Mouse (Mus musculus): Measurements from ENCODE around the gene Ptpn14.
"Not testable (repeated sequence)": the region's sequence is repeated elsewhere in the genome, so short reads cannot be mapped to it uniquely, and the experiment has no call there.

Ptpn14 gene

DNA sequence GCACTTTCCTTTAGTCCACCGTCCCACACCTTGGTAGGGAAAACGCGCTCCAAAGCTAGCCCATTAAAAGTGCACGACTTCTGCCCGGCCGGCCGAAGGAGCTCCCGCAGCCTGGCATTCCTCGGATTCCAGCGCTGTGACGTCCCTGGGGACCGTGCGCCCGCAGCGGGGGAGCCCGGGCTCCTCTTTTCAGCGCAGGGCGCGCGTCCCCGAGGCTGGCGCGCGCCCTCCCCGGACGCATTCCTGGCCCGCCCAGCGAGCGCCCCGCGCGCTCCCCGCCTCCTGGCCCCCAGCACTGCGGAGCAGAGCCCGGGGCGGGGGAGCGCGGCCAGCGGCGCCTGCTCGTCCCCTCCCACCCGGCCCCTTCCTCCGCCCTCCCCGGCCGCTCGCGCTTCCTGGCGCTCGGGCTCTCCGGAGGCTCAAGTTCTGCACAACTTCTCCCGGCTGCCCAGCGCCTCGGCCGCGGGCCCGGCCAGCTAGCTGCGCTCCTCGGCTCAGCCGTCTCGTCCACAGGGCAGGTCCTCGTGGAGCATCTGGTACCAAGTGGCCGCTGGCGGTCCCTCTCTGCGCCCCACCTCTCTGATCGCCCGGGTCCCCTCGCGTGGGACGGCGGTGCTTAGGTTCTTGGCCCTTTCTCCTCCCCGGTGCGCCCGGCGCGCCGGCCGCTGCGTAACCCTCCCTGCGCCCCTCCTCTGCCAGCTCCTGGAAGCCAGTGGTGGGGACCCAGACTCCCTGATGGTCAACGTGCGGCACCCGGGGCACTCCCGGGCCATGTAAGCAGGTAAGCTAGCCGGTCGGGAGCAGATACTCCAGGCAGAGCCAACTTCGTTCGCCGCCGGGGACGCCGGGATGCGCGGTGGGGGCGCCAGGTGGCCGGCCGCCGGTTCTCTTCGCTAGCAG is at the start of gene Ptpn14:
Ptpn14 (plus strand) TSS at position 385 of the 900 bp plus-strand sequence.
- DNase-seq (ENCODE audit: low spot score) = no peak

DNA sequence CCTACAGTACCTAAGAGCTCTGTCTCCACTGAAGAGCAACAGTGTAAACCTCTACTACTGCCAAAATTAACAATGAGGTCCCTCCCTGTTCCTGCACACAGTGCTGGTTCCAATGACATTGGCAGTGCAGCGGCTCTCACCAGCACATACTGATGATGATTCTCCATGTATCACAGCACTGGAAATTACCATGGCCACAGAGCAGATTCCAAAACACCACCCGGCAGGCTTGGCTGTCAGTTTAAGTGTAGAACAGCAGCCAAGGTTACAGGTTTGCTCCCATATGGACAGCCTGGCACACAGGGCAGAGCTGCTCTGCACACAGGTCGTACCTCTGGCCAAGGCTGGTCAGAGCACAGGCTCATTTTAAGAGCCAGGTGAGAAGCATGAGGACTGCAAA is 48.5 kb upstream of the Ptpn14 start:
- DNase-seq (ENCODE audit: low spot score) = no peak

DNA sequence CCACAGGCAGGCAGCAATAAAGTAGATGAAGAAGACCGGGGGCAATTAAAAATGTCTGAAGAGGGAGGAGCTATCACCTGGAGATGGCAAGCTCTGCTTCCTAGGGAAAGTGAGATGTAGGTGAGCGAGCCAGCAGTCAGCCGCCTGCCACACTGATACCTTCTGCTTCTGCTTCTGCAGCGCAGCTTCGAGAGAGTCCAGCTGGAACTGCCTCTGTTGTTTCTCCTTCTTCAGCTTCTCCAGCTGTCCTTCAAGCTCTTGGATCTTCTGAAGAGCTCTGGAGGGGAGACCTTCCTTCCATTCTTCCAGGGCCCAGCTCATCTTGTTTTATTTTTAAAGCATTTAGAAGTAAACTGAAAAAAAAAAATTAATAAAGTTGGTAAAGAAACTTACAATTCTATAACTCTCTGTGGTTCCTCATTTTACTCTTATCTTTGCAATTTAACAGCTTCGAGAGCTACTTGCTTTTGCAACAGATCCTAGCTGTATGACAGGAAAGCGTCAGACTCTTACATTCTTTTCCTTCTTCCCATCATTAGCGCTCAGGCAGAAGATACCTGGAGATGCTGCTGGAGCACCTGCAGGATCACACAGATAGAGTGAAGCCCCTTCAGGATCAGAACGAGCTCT is 43.2 kb upstream of the Ptpn14 start:
- DNase-seq (ENCODE audit: low spot score) = no peak

DNA sequence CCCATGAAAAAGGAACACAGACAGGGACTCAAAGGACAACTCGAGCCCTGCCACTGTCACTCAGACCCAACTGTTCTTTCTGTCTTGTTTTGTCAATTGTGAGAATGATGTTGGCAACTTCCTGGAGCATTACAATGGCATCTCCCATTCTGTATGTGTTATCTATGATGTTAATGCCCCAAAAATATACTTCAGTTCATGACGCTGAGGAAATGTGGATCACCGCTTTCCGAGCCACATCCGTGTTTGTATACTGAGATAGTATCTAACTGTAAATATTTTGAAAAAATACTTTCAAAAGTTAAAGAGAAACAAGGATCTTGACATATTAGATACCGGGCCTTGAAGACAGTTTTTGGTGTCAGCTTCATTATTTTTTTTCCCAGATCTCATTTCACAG is 42.0 kb upstream of the Ptpn14 start:
- no peak for DNase-seq (ENCODE audit: low spot score)

DNA sequence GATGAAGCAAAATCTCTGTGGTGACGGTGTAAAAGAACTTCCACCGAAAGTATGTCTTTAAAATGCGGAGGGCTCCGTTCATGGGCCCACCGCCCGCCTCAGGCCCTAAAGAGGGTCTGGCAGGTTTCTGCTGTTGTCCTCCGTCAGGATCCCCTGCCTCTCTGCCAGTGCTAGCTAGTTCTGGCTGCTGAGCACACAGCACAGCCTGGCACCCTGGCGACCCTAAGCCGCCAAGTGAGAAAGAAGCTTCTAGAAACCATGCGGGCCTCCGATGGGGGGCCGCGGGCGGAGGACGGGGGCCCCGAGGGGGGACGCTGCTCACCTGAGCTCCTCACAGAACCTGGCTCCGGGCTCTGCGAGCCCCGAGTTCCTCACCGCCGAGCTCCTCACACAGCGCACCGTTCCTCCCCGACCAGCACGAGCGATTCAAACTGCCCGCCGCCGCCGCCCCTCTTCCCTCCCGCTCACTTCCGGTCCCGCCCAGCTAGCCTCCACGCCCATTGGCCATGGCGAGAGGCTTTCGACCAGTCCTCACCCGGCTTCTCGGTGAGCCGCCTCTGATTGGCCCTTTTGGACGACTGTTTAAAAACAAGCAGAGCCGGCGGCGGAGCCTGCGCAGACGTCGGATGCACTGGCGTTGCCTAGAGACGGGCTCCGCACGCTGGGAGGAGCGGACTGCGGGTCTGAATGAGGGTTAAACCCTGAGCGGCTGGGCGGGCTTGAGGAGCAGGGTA is 40.2 kb upstream of the Ptpn14 start, which contains the start of gene Cenpf:
Cenpf (minus strand) TSS at position 433 of the 734 bp plus-strand sequence.
- peak; percentile 97 for DNase-seq (ENCODE audit: low spot score)

DNA sequence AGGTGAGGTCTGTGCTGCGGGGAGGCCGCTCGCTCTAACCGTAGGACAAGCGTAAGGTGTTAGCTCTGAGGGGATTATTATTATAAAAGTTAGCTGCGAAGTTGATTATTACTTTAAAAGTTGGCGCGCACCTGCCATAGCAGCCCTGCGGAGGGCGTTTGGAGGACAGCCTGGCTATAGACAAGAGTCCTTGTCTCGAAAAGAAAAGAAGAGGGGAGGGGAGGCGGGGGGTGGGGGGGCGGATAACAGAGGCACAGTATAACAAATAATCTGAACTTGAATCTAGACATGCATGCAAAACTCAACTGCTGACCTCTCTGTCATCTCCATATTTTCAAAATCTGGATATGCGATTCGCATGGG is 39.7 kb upstream of the Ptpn14 start:
- no peak for DNase-seq (ENCODE audit: low spot score)

DNA sequence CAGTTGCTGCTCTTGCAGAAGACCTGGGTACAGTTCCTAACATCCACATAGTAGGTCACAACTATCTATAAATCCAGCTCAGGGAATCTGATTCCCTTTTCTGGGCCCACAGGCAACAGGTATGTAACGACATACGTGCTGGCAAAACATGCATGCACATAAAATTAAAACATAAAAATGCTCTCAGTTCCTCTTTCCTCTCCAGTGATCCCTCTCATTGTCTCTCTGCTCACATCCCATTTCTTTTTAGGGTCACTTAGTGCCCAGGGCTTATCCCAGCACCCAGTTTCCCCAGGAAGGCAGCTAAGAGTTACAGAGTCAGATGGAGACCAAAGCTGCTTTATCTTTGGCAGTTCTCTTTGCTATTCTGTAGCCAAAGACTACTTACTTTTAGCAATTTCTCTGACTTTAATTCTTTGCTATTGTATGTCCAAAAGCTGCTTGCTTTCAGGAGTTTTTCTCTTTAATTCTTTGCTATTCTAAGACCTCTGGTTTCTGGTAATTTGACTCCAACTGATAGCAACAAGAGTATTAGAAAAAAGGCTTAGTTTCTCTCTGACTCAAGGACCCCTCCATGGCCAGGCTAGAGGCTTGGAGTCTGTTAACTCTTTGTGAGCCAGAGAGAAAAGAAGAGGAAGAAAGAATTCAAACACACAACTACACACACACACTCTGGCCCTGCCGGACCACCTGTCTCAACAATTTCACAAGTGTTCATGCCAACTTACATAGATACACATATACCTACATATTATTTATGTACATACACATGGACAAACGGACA is 38.8 kb upstream of the Ptpn14 start:
- DNase-seq (ENCODE audit: low spot score) = no peak

DNA sequence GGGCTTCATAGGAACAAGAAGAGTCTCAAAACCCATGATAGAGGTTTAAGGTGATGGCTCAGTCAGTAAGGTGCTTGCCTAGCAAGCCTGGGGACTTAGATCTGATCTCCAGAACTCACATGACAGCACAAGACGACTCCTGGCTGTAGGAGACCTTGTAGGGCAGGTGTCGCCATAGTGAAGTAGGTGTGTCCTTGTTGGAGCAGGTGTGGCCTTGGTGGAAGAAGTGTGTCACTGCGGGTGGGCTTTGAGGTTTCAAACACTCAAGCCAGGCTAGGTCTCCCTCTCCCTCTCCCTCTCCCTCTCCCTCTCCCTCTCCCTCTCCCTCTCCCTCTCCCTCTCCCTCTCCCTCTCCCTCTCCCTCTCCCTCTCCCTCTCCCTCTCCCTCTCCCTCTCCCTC is 35.6 kb upstream of the Ptpn14 start:
- DNase-seq (ENCODE audit: low spot score) = not testable (repeated sequence)

DNA sequence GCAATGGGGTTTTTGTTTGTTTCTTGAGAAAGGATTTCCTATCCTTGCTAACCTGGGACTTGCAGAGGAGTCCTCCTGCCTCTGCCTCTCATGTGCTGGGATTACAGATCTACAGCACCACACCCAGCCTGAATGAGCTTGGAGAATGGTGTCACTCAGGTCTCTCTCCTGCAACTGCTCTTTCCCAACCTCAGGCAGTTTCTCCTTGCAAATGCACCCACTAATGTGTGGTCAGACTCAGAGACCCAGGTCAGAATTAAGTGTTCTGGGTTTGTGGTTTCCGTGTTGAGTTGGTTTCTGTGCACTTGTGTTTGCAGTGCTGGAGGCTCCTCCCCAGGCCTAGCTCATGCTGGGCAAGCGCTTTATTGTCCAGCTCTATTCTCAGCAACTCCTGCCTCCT is 33.7 kb upstream of the Ptpn14 start:
- DNase-seq (ENCODE audit: low spot score) = no peak

DNA sequence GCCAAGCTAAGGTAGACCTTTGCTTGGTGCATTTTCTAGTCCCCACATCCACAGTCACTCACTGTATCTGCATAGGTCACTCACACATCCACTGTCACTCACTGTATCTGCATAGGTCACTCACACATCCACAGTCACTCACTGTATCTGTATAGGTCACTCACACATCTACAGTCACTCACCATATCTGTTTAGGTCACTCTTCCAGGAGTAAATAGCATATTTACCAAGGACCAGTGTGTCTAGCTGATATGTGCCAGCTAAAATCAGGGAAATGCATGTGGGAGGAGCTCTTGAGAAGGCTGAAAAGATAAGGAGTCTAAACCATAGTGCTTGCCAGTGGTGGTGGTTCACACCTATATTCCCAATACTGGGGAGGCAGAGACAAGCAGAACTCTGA is 32.7 kb upstream of the Ptpn14 start:
- no peak for DNase-seq (ENCODE audit: low spot score)

DNA sequence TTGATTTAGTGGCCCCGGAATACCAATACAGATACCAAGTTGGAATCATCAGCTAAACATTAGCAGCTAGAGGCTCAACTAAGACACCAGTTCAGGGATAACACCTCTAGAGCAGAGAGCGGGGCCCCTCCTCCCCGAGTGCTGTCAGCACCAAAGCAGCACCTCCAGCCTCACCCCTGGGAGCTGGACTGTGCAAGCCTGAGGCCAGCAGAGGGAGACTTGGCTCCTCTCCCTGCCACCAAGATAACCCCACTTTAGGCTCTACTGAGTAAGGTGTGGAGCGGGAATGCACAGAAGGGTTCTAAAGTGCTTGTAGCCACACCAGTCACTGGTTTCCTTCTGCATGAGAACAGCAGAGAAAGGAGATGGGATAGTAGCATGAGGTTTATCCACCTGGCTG is 29.7 kb upstream of the Ptpn14 start:
- no peak for DNase-seq (ENCODE audit: low spot score)

DNA sequence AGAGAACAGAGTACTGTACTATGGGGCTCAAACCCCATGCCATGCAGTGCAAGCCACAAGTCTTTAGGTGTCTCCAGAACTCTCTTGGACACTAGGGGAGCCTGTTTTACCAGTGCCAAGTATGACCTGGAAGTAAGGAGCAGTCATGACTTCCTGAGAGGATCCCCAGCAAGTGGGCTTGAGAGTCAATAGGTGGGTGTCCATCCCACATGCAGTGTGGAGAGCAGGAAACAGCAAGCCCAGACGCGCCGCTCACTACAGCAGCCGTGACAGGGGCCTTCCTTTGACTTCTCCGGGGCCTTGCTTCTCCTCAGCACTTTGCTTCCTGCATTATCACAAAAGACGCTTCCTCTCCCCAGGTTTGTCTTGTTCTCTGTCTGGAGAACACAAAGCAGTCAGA is 27.9 kb upstream of the Ptpn14 start:
- no peak for DNase-seq (ENCODE audit: low spot score)

DNA sequence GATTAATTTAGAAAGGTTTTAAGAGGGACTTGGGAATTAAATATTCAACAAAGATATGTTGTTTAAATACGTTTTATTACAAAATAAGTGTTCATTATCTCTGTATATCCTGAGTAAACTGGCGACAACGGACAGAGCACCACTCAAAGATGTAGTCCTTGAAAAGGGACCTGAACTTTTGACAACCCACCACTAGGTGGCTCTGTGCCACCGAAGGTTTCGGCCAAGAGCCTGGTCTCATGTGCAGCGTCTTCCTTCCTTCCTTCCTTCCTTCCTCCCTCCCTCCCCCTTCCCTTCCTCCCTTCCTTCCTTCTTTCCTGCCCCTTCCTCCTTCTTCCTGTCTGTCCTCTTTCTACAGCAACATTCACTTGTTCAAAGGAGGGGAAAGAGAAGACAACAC is 27.1 kb upstream of the Ptpn14 start:
- peak; percentile 42 for DNase-seq (ENCODE audit: low spot score)

DNA sequence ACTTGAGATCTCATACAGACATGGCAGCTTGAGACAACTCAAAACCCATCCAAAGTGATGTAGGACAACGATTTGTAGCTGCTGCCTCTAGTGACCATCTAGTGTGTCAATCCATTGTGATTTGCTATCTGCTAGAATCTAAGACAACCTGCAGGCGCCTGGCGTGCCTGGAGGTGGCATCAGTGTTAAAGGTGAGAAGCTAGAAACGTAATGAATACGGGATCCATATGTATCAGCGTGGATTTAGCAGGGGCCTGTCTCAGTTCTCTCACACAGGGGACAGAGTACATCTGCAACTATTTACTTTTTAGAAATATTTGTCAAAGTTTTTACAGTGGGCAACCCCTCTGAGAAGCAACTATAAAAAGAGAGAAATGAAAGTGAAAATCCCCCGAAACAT is 24.9 kb upstream of the Ptpn14 start:
- no peak for DNase-seq (ENCODE audit: low spot score)

DNA sequence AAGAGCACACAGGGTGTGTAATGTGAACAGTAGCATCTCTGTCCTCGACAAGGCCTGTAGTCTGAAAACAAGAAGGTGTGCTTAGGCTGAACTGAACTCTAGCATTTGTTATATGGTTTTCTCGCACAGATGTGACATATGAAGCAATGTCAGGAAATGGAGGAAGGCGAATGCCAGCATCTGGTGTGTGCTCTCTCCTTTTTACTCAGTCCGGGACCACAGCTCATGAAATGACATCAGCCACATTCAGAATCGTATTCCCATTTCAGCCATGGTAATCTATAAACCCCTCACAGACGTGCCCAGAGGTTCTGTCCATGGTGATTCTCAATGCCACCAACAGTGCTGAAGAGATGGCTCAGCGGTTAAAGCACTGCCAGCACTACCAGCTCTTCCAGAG is 24.5 kb upstream of the Ptpn14 start:
- no peak for DNase-seq (ENCODE audit: low spot score)

DNA sequence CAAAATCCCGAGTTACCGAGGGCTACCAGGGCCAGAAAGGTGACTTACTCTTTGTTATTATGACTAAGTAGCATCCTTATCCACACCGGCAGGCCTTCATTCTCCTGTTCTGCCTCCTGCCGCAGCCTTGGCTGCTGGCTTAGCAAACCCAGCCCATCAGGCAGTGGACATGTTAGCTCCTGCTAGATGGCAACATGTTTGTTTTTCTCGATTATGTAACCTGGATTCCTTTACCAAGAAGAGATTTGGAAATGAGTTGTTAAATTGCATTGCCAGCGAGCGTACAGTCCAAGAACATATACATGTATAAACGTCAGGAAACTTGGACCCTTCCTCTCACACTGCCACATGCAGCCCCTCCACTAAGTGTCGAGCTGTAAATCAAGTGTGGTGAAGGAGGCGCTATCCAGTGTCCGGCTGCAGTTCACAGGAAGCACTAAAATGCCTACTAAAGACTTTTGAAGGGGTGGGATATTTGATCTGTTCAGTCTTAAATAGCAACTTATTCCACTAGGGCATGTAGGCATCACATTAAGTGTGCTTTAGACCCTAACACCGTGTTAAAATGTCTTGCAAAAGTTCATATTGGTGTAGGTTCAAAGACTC is 21.9 kb upstream of the Ptpn14 start:
- no peak for DNase-seq (ENCODE audit: low spot score)

DNA sequence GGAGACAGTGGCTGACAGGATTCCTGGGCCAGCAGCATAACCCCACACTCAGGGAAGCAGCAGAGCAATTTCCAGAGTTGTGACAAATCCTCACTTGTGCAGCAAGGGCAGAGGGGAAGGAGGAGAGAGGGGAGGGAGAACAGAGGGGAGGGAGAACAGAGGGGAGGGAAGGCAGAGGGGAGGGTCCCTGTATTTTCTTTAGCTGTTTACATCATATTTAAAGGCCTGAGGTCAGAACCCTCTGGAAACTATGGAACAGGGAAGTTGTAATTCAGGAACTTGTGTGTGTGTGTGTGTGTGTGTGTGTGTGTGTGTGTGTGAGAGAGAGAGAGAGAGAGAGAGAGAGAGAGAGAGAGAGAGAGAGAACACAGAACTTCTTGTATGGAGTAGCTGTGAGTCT is 21.1 kb upstream of the Ptpn14 start:
- no peak for DNase-seq (ENCODE audit: low spot score)

DNA sequence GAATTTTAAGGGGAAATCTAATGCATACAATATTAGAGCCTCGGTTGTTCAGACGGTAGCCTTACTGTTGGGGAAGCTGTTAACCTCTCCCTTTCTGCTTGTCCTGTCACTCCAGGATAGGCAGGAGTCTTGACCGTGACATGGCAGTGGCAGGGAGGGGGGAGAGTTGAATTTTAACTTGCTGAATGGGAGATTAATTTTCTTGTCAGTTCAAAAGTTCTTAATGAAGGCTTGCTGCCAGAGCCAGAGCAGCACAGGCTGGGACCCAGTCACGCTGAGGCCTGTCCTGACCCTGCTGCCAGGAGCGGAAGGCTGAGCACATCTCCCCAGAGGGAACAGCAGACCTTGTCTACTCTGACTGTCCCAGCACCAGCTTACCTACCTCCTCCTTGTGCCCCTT is 20.6 kb upstream of the Ptpn14 start:
- DNase-seq (ENCODE audit: low spot score) = no peak

DNA sequence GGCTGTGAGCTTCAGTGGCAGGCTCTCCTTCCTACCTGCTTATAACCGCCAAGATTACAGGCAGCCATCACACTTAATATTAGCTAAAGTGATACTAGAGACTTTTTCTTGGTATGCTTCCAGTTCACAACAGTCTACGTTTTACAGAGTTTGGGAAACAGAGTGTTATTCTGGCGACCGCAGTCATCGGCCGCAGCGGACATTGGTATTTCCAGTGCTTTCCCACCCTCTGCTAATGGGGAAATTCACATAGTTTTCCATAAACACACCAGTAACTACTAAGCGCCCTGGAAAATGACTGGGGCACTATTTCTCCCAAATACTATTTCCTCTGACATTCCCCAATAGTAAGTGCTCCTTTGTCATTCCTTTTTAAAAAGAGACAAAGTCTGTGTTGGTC is 19.1 kb upstream of the Ptpn14 start:
- no peak for DNase-seq (ENCODE audit: low spot score)

DNA sequence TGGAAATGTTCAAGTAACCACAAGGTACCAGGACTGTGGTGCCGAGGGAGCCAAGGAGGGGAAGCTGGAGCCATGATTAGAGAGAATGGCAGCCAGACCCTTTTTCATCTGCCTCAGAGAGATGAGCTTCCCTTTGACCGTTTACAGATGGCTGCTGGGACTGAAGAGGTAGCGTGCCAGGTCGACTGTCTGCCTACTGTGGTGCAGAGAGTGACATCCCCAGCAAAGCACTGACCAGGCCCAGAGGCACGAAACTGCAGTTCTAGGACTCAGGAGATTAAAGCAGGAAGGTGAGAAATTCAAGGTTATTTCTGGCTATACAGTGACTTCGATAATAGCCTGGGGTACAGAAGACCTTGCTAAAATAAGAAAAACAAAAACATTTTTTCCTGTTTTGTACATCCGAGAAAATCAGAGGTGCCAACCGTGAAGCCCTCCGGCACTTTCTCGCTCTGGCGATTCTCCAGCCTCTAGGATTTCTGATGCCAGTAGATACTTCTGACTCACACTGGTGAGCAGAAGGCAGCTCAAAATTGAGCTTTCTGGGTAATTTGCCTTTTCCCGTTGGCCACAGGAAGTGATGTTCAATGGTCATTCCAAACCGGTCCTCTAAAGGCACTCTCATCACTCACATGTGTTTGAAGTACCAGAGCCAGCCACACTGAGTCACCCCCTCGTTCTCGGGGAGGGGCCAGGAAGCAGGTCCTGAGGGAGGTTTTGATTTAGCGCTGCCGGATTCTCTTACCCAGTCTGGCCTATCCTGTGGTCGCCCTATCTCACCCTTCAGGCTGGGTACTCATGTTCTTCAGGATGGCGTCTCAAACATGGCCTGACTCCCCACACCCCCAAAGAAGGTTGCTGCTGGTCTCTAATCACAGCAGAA is 11.9 kb upstream of the Ptpn14 start:
- DNase-seq (ENCODE audit: low spot score) = no peak

DNA sequence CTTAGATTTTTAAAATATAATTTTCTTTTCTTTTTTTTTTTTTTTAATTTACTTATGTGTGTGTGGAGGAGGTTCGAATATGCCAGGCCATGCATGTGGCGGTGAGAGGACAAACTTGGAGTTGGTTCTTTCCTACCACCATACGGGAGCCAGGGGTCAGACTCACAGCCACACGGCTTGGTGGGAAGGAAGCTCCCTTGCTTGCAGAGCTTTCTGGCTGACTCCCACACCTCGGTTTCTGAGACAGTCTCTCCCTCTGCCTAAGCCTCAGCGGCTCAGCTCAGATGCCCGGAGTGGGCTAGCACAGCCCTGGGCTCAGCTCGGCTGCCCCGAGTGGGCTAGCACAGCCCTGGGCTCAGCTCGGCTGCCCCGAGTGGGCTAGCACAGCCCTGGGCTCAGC is 10.5 kb upstream of the Ptpn14 start:
- DNase-seq (ENCODE audit: low spot score) = no peak
